Mouse (Mus musculus) thymus, postnatal 0 days (tissue): ENCODE measurements around the gene AU022252. TPM values are rescaled to one million over a fixed set of nuclear protein-coding genes. Genes with fewer than 3 reads are reported as not detected.
A peak's percentile ranks its signal among the peaks of the same experiment; 100 is the strongest.

Experiments
- DNase-seq: peaks from one replicate; pipeline ENCODE4 v3.0.0-alpha.2; 2015; ENCODE audit warnings: low spot score
- polyA plus RNA-seq: library from polyadenylated mRNA; unstranded; fragments of >200 nt; fragmentation: Nextera tagmentation; extraction: Ambion mirVana; gene quantifications from 2 replicates; pipeline ENCODE4 v1.2.1, GENCODE M21; 2015

AU022252 gene
- polyA plus RNA-seq, 1 experiment from 2014 or later = 22.2 TPM

GRCm38 (mm10) chr4:119189392-119189791, 43.1 kb downstream of the AU022252 start:
- DNase-seq = no peak

- no peak for DNase-seq
Observed at GRCm38 (mm10) chr4:119188060-119188785, 44.3 kb downstream of the AU022252 start.

- DNase-seq = no peak
Observed at GRCm38 (mm10) chr4:119185771-119186170, 46.7 kb downstream of the AU022252 start.

GRCm38 (mm10) chr4:119183525-119183924, 49.0 kb downstream of the AU022252 start:
- DNase-seq = no peak

GRCm38 (mm10) chr4:119181456-119181855, 51.1 kb downstream of the AU022252 start:
- DNase-seq = no peak

- no peak for DNase-seq
Observed at GRCm38 (mm10) chr4:119180133-119180707, 52.3 kb downstream of the AU022252 start.

GRCm38 (mm10) chr4:119178331-119178730, 54.2 kb downstream of the AU022252 start:
- DNase-seq = no peak

- no peak for DNase-seq
Observed at GRCm38 (mm10) chr4:119177702-119178101, 54.8 kb downstream of the AU022252 start.

GRCm38 (mm10) chr4:119173851-119174453, 58.6 kb downstream of the AU022252 start, which contains the start of gene Zfp691:
Gene Zfp691, minus strand, starts transcription at chr4:119174195.
- DNase-seq = peak; percentile 96

GRCm38 (mm10) chr4:119172919-119173650, 59.4 kb downstream of the AU022252 start:
- DNase-seq = no peak

GRCm38 (mm10) chr4:119167663-119168062, 64.8 kb downstream of the AU022252 start:
- DNase-seq = peak; percentile 87

GRCm38 (mm10) chr4:119167068-119167467, 65.4 kb downstream of the AU022252 start:
- no peak for DNase-seq

GRCm38 (mm10) chr4:119165916-119166315, 66.6 kb downstream of the AU022252 start:
- DNase-seq = no peak

- DNase-seq = no peak
Observed at GRCm38 (mm10) chr4:119162990-119163389, 69.5 kb downstream of the AU022252 start.

GRCm38 (mm10) chr4:119161358-119161757, 71.2 kb downstream of the AU022252 start:
- no peak for DNase-seq

GRCm38 (mm10) chr4:119157891-119158290, 74.6 kb downstream of the AU022252 start:
- no peak for DNase-seq

- peak; percentile 57 for DNase-seq
Observed at GRCm38 (mm10) chr4:119157186-119157585, 75.3 kb downstream of the AU022252 start.

Other genes with a start within 250 kb of the AU022252 start
- 19.9 and 21.4 TPM in 2 replicates for gene Slc2a1, start 124.0 kb downstream of the AU022252 start, polyA plus RNA-seq
- 3.6 and 7.2 TPM in 2 replicates for gene Zfp691, start 58.5 kb downstream of the AU022252 start, polyA plus RNA-seq
- 0.31 and 0.66 TPM in 2 replicates for gene Ermap, start 42.7 kb downstream of the AU022252 start, polyA plus RNA-seq
- gene Svbp, start 37.4 kb downstream of the AU022252 start, polyA plus RNA-seq = 136 TPM in 2 replicates
- gene Tmem269, start 14.5 kb downstream of the AU022252 start, polyA plus RNA-seq = 0.12 TPM in 1 of 2 replicates, not detected in the other
- 6.5 and 6.9 TPM in 2 replicates for gene P3h1, start 203 bp upstream of the AU022252 start, polyA plus RNA-seq
- 0.14 TPM in 1 of 2 replicates, not detected in the other for gene Cldn19, start 22.7 kb upstream of the AU022252 start, polyA plus RNA-seq
- 532 and 561 TPM in 2 replicates for gene Ybx1, start 61.9 kb upstream of the AU022252 start, polyA plus RNA-seq
- gene Ppih, start 87.8 kb upstream of the AU022252 start, polyA plus RNA-seq = 135 and 144 TPM in 2 replicates
- 17.3 and 22.1 TPM in 2 replicates for gene Ccdc30, start 182.8 kb upstream of the AU022252 start, polyA plus RNA-seq
- 41.9 and 43.8 TPM in 2 replicates for gene Ppcs, start 189.7 kb upstream of the AU022252 start, polyA plus RNA-seq
- 0.41 and 0.46 TPM in 2 replicates for gene Zmynd12, start 190.1 kb upstream of the AU022252 start, polyA plus RNA-seq